ENCODE assay signal across 7 mouse cellular contexts in genomic region chr9:43221643-43222428, GRCm38 (mm10). TPM values are rescaled to one million over a fixed set of nuclear protein-coding genes. Genes with fewer than 3 reads are reported as not detected.
DNase-seq lines count a peak whose midpoint lies in the region; ATAC-seq and TF ChIP-seq lines count a peak whose summit lies in the region.

No protein-coding gene starts in this region.

- H3K4me2 ChIP-seq in hindbrain, embryonic 16.5 days (ENCODE audit: low read length): no peak overlapping the region

- no peaks in the 10 kb centered on the region for H3K27me3 ChIP-seq in hindbrain, embryonic 16.5 days (replicated peaks; ENCODE audit: control insufficient read depth, insufficient read depth, low read length)
- no peaks in the 10 kb centered on the region for H3K27me3 ChIP-seq in small intestine, adult 2 months (ENCODE audit: control insufficient read depth, insufficient read depth, low read length)

- no peaks in the 10 kb centered on the region for H3K4me1 ChIP-seq in hindbrain, embryonic 16.5 days (ENCODE audit: control insufficient read depth, insufficient read depth, low read depth, low read length)
- peaks cover 15% of the 10 kb centered on the region for H3K4me1 ChIP-seq in small intestine, adult 2 months (ENCODE audit: control insufficient read depth, insufficient read depth, insufficient read length, low read length)

- no peak overlapping the region for H3K9ac ChIP-seq in hindbrain, embryonic 16.5 days (ENCODE audit: low read depth, low read length)

- 34% methylated on average over 14 of the region's 18 CpGs for WGBS in hindbrain, embryonic 16.5 days
- 51% methylated on average over 18 of the region's 18 CpGs for WGBS in small intestine, adult 2 months

- no peaks in the 10 kb centered on the region for H3K36me3 ChIP-seq in hindbrain, embryonic 16.5 days (ENCODE audit: control insufficient read depth, insufficient read depth, low read length)
- H3K36me3 ChIP-seq in small intestine, adult 2 months (ENCODE audit: control insufficient read depth, insufficient read depth, low read length): peaks cover 11% of the 10 kb centered on the region

- H3K27ac ChIP-seq in hindbrain, embryonic 16.5 days (ENCODE audit: low read depth, low read length): no peak overlapping the region
- H3K27ac ChIP-seq in left cerebral cortex, adult 2 months: no peak overlapping the region
- no peak overlapping the region for H3K27ac ChIP-seq in small intestine, adult 2 months (ENCODE audit: insufficient read depth, low read depth, low read length)

- intact Hi-C loops in left cerebral cortex, adult 2 months (cut with DNase I): loop anchor here (1.0 kb wide), 1 partner anchor 62 kb away; no protein-coding TSS in a partner anchor

- ATAC-seq in frontal cortex, adult (ENCODE audit: low TSS enrichment): peak; percentile 70; the same call in 1 of the 2 replicates
- ATAC-seq in hindbrain, embryonic 16.5 days: peak; percentile 90

- no peaks in the 10 kb centered on the region for H3K9me3 ChIP-seq in hindbrain, embryonic 16.5 days (ENCODE audit: control insufficient read depth, low read length)

- peak; percentile 89 for TF ChIP-seq CTCF in left cerebral cortex, adult 2 months (IDR thresholded peaks at IDR 0.05)
- peak; percentile 80; the same call in 1 of the 2 replicates for TF ChIP-seq CTCF in small intestine, adult 2 months (IDR thresholded peaks at IDR 0.05; ENCODE audit: extremely low read depth, insufficient read length, insufficient replicate concordance, low read depth, low read length)

- peak; percentile 19 for DNase-seq in T-cell, adult 2 months (ENCODE audit: low spot score)
- DNase-seq in cerebellum, adult 9-11 months: peak; percentile 42
- DNase-seq in left cerebral cortex, adult 2 months (ENCODE audit: extremely low spot score in 1 of 2, low spot score in 2 of 2): peak; percentile 77 to 89
- DNase-seq in mesoderm, embryonic 11.5 days (ENCODE audit: low read depth, low spot score): peak; percentile 93

- H3K4me3 ChIP-seq in hindbrain, embryonic 16.5 days (ENCODE audit: low read length): no peak overlapping the region
- H3K4me3 ChIP-seq in left cerebral cortex, adult 2 months: no peak overlapping the region
- H3K4me3 ChIP-seq in small intestine, adult 2 months (ENCODE audit: low read depth, low read length): no peak overlapping the region

- TF ChIP-seq POLR2A in small intestine, adult 2 months (IDR thresholded peaks at IDR 0.05; ENCODE audit: low read depth, low read length): no peak

RNA-seq across cellular contexts. Expression of gene Pou2f3, which starts 11.7 kb away (rescaled TPM):
- 0.11 TPM in 1 of 2 replicates, not detected in the other for polyA plus RNA-seq in hindbrain, embryonic 16.5 days (2015; fragmentation: Nextera tagmentation; extraction: Ambion mirVana)
- under 1 TPM; 0.16 to 0.65 TPM for total RNA-seq in left cerebral cortex, adult 2 months (2021)
- polyA plus RNA-seq in small intestine, adult 2 months (2012; rRNA removed): 0.55 and 1.2 TPM in 2 replicates

RNA-seq across cellular contexts. Expression of gene Oaf, which starts 17.9 kb away (rescaled TPM):
- polyA plus RNA-seq in hindbrain, embryonic 16.5 days (2015; fragmentation: Nextera tagmentation; extraction: Ambion mirVana): 4.1 and 7.0 TPM in 2 replicates
- 10 to 100 TPM; 13.3 to 18.0 TPM for total RNA-seq in left cerebral cortex, adult 2 months (2021)
- 21.4 and 35.7 TPM in 2 replicates for polyA plus RNA-seq in small intestine, adult 2 months (2012; rRNA removed)

Comparison
In these comparisons a context has a peak if more than half of its experiments do, and no peak if none do; other contexts are left out.
1. DNase-seq: peak in every context shown above with its lines; median percentile 93 in mesoderm, embryonic 11.5 days; 83 in left cerebral cortex, adult 2 months; 42 in cerebellum, adult 9-11 months; 19 in T-cell, adult 2 months.